Mouse (Mus musculus) MEL (cell line): ENCODE measurements around the gene Tpcn2. TPM values are rescaled to one million over a fixed set of nuclear protein-coding genes. Genes with fewer than 3 reads are reported as not detected.

Experiments
- DNase-seq: peaks from one replicate; pipeline ENCODE4 v3.0.0; 2011; ENCODE audit warnings: low read depth, low spot score
- H3K27ac ChIP-seq: 2 replicates; pipeline ENCODE4 v1.5.1; 2012; ENCODE audit warnings: low read depth, mild to moderate bottlenecking, control low read depth, low read length, moderate library complexity; ENCODE audit not compliant: control insufficient read depth
- H3K27me3 ChIP-seq, 2 experiments: fragments of 150-350 bp in 1 of 2; sonication (generic) in 1 of 2; 2 replicates each; pipeline ENCODE4 v1.6.1; 2012; ENCODE audit warnings: low read length in 2 of 2, mild to moderate bottlenecking in 2 of 2, improper control_type of control experiment in 1 of 2, moderate library complexity in 1 of 2; ENCODE audit not compliant: insufficient read depth in 2 of 2, control insufficient read depth in 1 of 2
- H3K36me3 ChIP-seq, 2 experiments: 2 replicates each; pipeline ENCODE4 v1.6.1; 2012 to 2014; ENCODE audit warnings: low read length in 2 of 2, improper control_type of control experiment in 1 of 2, inconsistent platforms in 1 of 2, mild to moderate bottlenecking in 1 of 2; ENCODE audit not compliant: insufficient read depth in 2 of 2, control insufficient read depth in 1 of 2
- H3K4me1 ChIP-seq, 2 experiments: fragments of 150-350 bp in 1 of 2; sonication (generic) in 1 of 2; 2 replicates each; pipeline ENCODE4 v1.6.1; 2012; ENCODE audit warnings: low read length in 2 of 2, improper control_type of control experiment in 1 of 2, mild to moderate bottlenecking in 1 of 2; ENCODE audit not compliant: insufficient read depth in 2 of 2, control insufficient read depth in 1 of 2
- H3K4me3 ChIP-seq, 2 experiments: fragments of 150-350 bp in 1 of 2; sonication (generic) in 1 of 2; 2 replicates each; pipeline ENCODE4 v1.5.1; 2012; ENCODE audit warnings: low read depth in 2 of 2, low read length in 2 of 2, mild to moderate bottlenecking in 2 of 2, moderate library complexity in 2 of 2, control low read depth in 1 of 2, improper control_type of control experiment in 1 of 2; ENCODE audit not compliant: control insufficient read depth in 1 of 2, insufficient read depth in 1 of 2
- H3K79me2 ChIP-seq: 2 replicates; pipeline ENCODE4 v1.6.1; 2012; ENCODE audit warnings: mild to moderate bottlenecking, low read length, moderate library complexity; ENCODE audit not compliant: control insufficient read depth, poor library complexity, insufficient read depth
- H3K9ac ChIP-seq: 2 replicates; pipeline ENCODE4 v1.6.1; 2012; ENCODE audit warnings: low read depth, mild to moderate bottlenecking, control low read depth, low read length, moderate library complexity; ENCODE audit not compliant: control insufficient read depth, poor library complexity, severe bottlenecking
- H3K9me3 ChIP-seq: fragments of 150-350 bp; sonication (generic); replicated peaks from 2 replicates; pipeline ENCODE4 v1.6.1; 2012; ENCODE audit warnings: mild to moderate bottlenecking, low read length, improper control_type of control experiment, moderate library complexity; ENCODE audit not compliant: insufficient read depth
- CHD1 ChIP-seq: IDR thresholded peaks from 2 replicates; pipeline ENCODE4 v1.6.1; 2012; ENCODE audit warnings: low read depth, mild to moderate bottlenecking, inconsistent platforms, low read length, improper control_type of control experiment
- CTCF ChIP-seq, 3 experiments: IDR thresholded peaks in 2 of 3; conservative IDR thresholded peaks in 1 of 3; 2 replicates each; pipeline ENCODE4 v1.5.1; 2011 to 2012; ENCODE audit warnings: low read length in 3 of 3, low read depth in 2 of 3, mild to moderate bottlenecking in 2 of 3, improper control_type of control experiment in 1 of 3, inconsistent platforms in 1 of 3, mixed read lengths in 1 of 3, moderate library complexity in 1 of 3; ENCODE audit not compliant: control insufficient read depth in 1 of 3, insufficient read depth in 1 of 3, poor library complexity in 1 of 3, severe bottlenecking in 1 of 3
- ELF1 ChIP-seq: IDR thresholded peaks from 2 replicates; pipeline ENCODE4 v1.6.1; 2014; ENCODE audit warnings: low read depth, mild to moderate bottlenecking, inconsistent platforms, low read length, improper control_type of control experiment, moderate library complexity
- ETS1 ChIP-seq: IDR thresholded peaks from 2 replicates; pipeline ENCODE4 v1.6.1; 2012; ENCODE audit warnings: low read depth, mild to moderate bottlenecking, inconsistent platforms, low read length, improper control_type of control experiment, moderate library complexity
- GATA1 ChIP-seq: IDR thresholded peaks from 2 replicates; pipeline ENCODE4 v1.6.1; 2011; ENCODE audit warnings: low read depth, low read length, improper control_type of control experiment
- HCFC1 ChIP-seq: IDR thresholded peaks from 2 replicates; pipeline ENCODE4 v1.6.1; 2012; ENCODE audit warnings: low read depth, mild to moderate bottlenecking, inconsistent platforms, low read length, improper control_type of control experiment, moderate library complexity
- JUND ChIP-seq: IDR thresholded peaks from 2 replicates; pipeline ENCODE4 v1.6.1; 2011; ENCODE audit warnings: low read depth, mild to moderate bottlenecking, improper control_type of control experiment, low read length
- MAFK ChIP-seq: IDR thresholded peaks from 2 replicates; pipeline ENCODE4 v1.6.1; 2011; ENCODE audit warnings: low read depth, mild to moderate bottlenecking, low read length, improper control_type of control experiment, borderline replicate concordance
- MAZ ChIP-seq: IDR thresholded peaks from 2 replicates; pipeline ENCODE4 v1.6.1; 2012; ENCODE audit warnings: low read depth, mild to moderate bottlenecking, inconsistent platforms, low read length, improper control_type of control experiment
- MEF2A ChIP-seq: IDR thresholded peaks from 2 replicates; pipeline ENCODE4 v1.6.1; 2014; ENCODE audit warnings: low read depth, mild to moderate bottlenecking, inconsistent platforms, low read length, improper control_type of control experiment; ENCODE audit not compliant: poor library complexity, insufficient replicate concordance, severe bottlenecking; ENCODE audit errors: extremely low read depth
- MXI1 ChIP-seq: IDR thresholded peaks from 2 replicates; pipeline ENCODE4 v1.6.1; 2011; ENCODE audit warnings: mild to moderate bottlenecking, low read depth, low read length, improper control_type of control experiment
- NELFE ChIP-seq: IDR thresholded peaks from 2 replicates; pipeline ENCODE4 v1.6.1; 2011; ENCODE audit warnings: low read depth, low read length, improper control_type of control experiment
- NRF1 ChIP-seq: IDR thresholded peaks from 2 replicates; pipeline ENCODE4 v1.6.1; 2014; ENCODE audit warnings: low read depth, mild to moderate bottlenecking, inconsistent platforms, low read length, improper control_type of control experiment, moderate library complexity; ENCODE audit not compliant: poor library complexity, insufficient read depth, severe bottlenecking
- POLR2A ChIP-seq, 2 experiments: IDR thresholded peaks; 2 replicates each; pipeline ENCODE4 v1.6.1; 2011 to 2012; ENCODE audit warnings: low read length in 2 of 2, mild to moderate bottlenecking in 2 of 2, control low read depth in 1 of 2, improper control_type of control experiment in 1 of 2, low read depth in 1 of 2, moderate library complexity in 1 of 2; ENCODE audit not compliant: control insufficient read depth in 1 of 2, insufficient read depth in 1 of 2, poor library complexity in 1 of 2
- RAD21 ChIP-seq: IDR thresholded peaks from 2 replicates; pipeline ENCODE4 v1.6.1; 2011; ENCODE audit warnings: mild to moderate bottlenecking, low read depth, low read length, improper control_type of control experiment
- RCOR1 ChIP-seq: IDR thresholded peaks from 2 replicates; pipeline ENCODE4 v1.6.1; 2012; ENCODE audit warnings: low read depth, mild to moderate bottlenecking, inconsistent platforms, low read length, improper control_type of control experiment
- SIN3A ChIP-seq: IDR thresholded peaks from 2 replicates; pipeline ENCODE4 v1.6.1; 2012; ENCODE audit warnings: low read length, improper control_type of control experiment, inconsistent platforms
- SMC3 ChIP-seq: IDR thresholded peaks from 2 replicates; pipeline ENCODE4 v1.6.1; 2011; ENCODE audit warnings: low read depth, low read length, improper control_type of control experiment
- TAL1 ChIP-seq: IDR thresholded peaks from 2 replicates; pipeline ENCODE4 v1.6.1; 2012; ENCODE audit warnings: mild to moderate bottlenecking, inconsistent platforms, low read length, moderate library complexity, mixed read lengths
- TBP ChIP-seq: IDR thresholded peaks from 2 replicates; pipeline ENCODE4 v1.8.0; 2011; ENCODE audit warnings: low read depth, low read length, improper control_type of control experiment
- ZC3H11A ChIP-seq: IDR thresholded peaks from 2 replicates; pipeline ENCODE4 v1.6.1; 2012; ENCODE audit warnings: low read depth, mild to moderate bottlenecking, inconsistent platforms, low read length, improper control_type of control experiment
- ZNF384 ChIP-seq: IDR thresholded peaks from 2 replicates; pipeline ENCODE4 v1.6.1; 2012; ENCODE audit warnings: low read depth, mild to moderate bottlenecking, inconsistent platforms, low read length, improper control_type of control experiment
- polyA plus RNA-seq, 2 experiments: library from polyadenylated mRNA; stranded (reverse) in 1 of 2; unstranded in 1 of 2; fragments of >175 nt in 1 of 2; fragments of >200 nt in 1 of 2; gene quantifications; 2 replicates each; pipeline versions ENCODE4 v1.2.1 to v1.2.4; 2012; ENCODE audit warnings: low replicate concordance in 2 of 2, low read depth in 1 of 2; ENCODE audit not compliant: insufficient read length in 2 of 2, insufficient read depth in 1 of 2, missing spikeins in 1 of 2
- total RNA-seq: library from RNA; depleted of rRNA; stranded (reverse); fragments of 300-350 nt; gene quantifications from 2 replicates; pipeline ENCODE4 v1.2.3, GENCODE M21; 2012; rRNA removed

The Tpcn2 gene
- total RNA-seq = 5.5 and 6.4 TPM in 2 replicates
- polyA plus RNA-seq = 10 to 100 TPM in 1 of 2 experiments, not detected in 1; 10.3 TPM

DNA sequence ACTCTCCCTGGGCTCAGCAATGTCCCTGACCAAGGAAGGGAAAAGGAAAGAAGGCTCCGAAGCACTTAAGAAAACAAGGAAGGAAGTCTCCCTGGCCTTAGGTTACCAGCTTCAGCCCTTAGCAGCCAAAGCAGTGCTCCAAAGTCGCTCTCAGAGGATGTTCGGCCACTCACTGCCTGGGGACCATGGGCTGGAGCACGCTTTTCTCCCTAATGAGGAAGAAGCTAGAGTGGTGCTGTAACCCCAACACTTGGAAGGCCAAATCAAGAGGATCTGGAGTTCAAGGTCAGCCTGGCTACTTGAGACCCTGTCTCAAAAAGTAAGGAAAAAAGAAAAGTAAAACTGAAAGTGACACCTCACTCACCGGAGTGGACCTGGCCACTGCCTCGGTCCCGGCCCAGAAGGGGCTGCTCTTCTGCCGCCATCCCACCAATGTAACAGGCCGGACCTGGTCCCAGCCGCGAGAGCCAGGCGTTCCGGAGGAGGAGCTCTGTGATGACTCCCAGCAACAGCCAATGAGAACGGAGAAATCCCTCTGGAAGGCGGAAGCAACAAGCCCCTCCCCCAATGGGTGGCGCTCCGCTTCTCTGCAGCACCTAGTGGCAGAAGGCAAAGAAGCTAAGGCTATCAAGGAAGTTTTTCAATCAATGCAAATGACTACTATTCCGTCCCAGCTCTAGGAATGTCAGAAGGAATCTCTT, at the start of gene Tpcn2:
TSS of gene Tpcn2 (minus strand) at position 525 of the 701 bp plus-strand sequence.
- TF ChIP-seq RAD21 (no peak), NELFE (peak; percentile 74), CTCF (IDR thresholded peaks at IDR 0.05 in 2 of 3, conservative IDR thresholded peaks at IDR 0.05 in 1 of 3; ENCODE audit: control insufficient read depth in 1 of 3, insufficient read depth in 1 of 3, low read depth in 2 of 3, low read length in 3 of 3, poor library complexity in 1 of 3, severe bottlenecking in 1 of 3) (peak in 2 of 3 experiments; percentile 18 to 35; a peak in 1 of 6 replicates), POLR2A (IDR thresholded peaks at IDR 0.05; ENCODE audit: control insufficient read depth in 1 of 2, insufficient read depth in 1 of 2, low read depth in 1 of 2, low read length in 2 of 2, poor library complexity in 1 of 2) (peak; percentile 33 to 69; a peak in 1 of 4 replicates), MEF2A (no peak), TBP (peak; percentile 27; the same call in 1 of the 2 replicates), ELF1 (peak; percentile 86), MAZ (peak; percentile 12; the same call in 1 of the 2 replicates), HCFC1 (peak; percentile 51; the same call in 1 of the 2 replicates)
- peaks cover 2% of the 10 kb centered on the region for H3K79me2 ChIP-seq
- peaks cover 0 to 14% of the 10 kb centered on the region in 2 experiments; a peak in 3 of 4 replicates for H3K4me1 ChIP-seq
- H3K9me3 ChIP-seq = no peaks in the 10 kb centered on the region
- H3K27ac ChIP-seq = no peak within 1 kb of the TSS
- H3K9ac ChIP-seq = peak within 1 kb of the TSS; percentile 61
- DNase-seq = peak; percentile 96
- H3K4me3 ChIP-seq = peak within 1 kb of the TSS; percentile 78 to 100
- H3K27me3 ChIP-seq = no peaks in the 10 kb centered on the region
- H3K36me3 ChIP-seq = peaks cover 0 to 2% of the 10 kb centered on the region in 2 experiments; a peak in 1 of 4 replicates

DNA sequence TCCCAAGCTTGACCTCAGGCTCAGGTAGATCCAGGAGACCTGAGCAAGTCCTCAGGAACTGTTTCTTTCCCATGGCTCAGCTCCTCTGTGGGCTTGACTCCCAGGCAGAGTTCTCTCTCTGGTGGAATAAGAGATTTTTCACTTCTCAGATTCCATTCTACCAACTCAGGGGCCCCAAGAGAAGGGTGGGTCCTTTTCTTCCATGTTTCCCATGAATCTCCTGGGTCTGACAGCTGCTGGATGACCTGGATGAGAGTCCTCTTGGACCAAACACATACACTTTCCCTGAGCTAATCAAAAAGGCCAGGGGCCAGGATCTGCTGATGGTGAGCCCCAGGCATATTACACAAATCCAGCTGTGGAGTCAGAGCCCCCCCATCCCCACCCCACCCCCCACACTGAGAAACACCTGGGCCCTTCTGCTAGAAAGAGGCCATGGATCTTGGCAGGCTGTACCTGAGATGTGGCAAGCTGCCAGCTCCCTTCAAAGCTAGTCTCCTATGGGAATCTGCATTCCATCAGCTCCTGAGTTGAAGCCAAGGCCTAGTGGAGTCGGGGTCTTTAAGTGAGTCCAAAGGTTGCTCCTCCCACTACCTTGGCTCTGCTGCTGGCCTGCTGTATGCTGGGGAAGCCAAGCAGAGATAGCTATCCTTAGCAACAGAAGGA, 48.7 kb upstream of the Tpcn2 start:
- H3K9ac ChIP-seq = no peak overlapping the region
- no peaks in the 10 kb centered on the region for H3K79me2 ChIP-seq
- H3K4me3 ChIP-seq = no peak overlapping the region
- H3K27me3 ChIP-seq = no peaks in the 10 kb centered on the region
- no peaks in the 10 kb centered on the region for H3K36me3 ChIP-seq
- no peak for TF ChIP-seq JUND
- TF ChIP-seq ZNF384 = no peak
- TF ChIP-seq MAZ = no peak
- TF ChIP-seq HCFC1 = no peak
- no peak for TF ChIP-seq MAFK
- TF ChIP-seq TAL1 = no peak
- no peak for TF ChIP-seq NRF1
- TF ChIP-seq GATA1 = no peak
- TF ChIP-seq ETS1 = no peak
- no peak for TF ChIP-seq RCOR1
- no peak for TF ChIP-seq NELFE
- TF ChIP-seq ZC3H11A = no peak
- TF ChIP-seq RAD21 = no peak
- no peak for TF ChIP-seq CHD1
- no peak for TF ChIP-seq MXI1
- no peak for TF ChIP-seq SMC3
- TF ChIP-seq SIN3A = no peak
- no peak for TF ChIP-seq TBP
- H3K9me3 ChIP-seq = no peaks in the 10 kb centered on the region
- no peak overlapping the region for H3K27ac ChIP-seq
- no peak for DNase-seq
- H3K4me1 ChIP-seq = no peaks in the 10 kb centered on the region
